Mouse (Mus musculus): Measurements from ENCODE around the gene Ifng. TPM values are rescaled to one million over a fixed set of nuclear protein-coding genes. Genes with fewer than 3 reads are reported as not detected.
"Not testable (repeated sequence)": the region's sequence is repeated elsewhere in the genome, so short reads cannot be mapped to it uniquely, and the experiment has no call there.

Ifng gene
- total and polyA plus RNA-seq, 3 experiments: not detected

- Histone ChIP-seq H3K36me3 (replicated peaks) (no peaks in the 10 kb centered on the region), H3K9me3 (replicated peaks) (peaks cover 25% of the 10 kb centered on the region), H3K4me3 (ENCODE audit: low read depth, low read length) (no peak overlapping the region), H3K27me3 (ENCODE audit: insufficient read depth, low read length) (no peaks in the 10 kb centered on the region), H3K4me1 (ENCODE audit: insufficient read depth, low read depth, low read length) (no peaks in the 10 kb centered on the region)
- no peak for ATAC-seq (ENCODE audit: extremely low read depth, insufficient number of reproducible peaks, low FRiP score, poor library complexity, severe bottlenecking)
- no peak for TF ChIP-seq GATA2 (IDR thresholded peaks at IDR 0.05; ENCODE audit: borderline replicate concordance, low read depth, low read length)
- TF ChIP-seq TAL1 (conservative IDR thresholded peaks at IDR 0.05; ENCODE audit: low read depth, low read length): no peak
- no peak for TF ChIP-seq CTCF (IDR thresholded peaks at IDR 0.05; ENCODE audit: low read depth, low read length)
- TF ChIP-seq POLR2AphosphoS5 (IDR thresholded peaks at IDR 0.05; ENCODE audit: insufficient replicate concordance, low read depth, low read length): no peak
- no peak for TF ChIP-seq GATA1 (IDR thresholded peaks at IDR 0.05; ENCODE audit: borderline replicate concordance, low read length)
- DNase-seq (ENCODE audit: low spot score): no peak
These were observed 10.9 kb downstream of the Ifng start for GRCm38 (mm10) chr10:118451747-118452146.

GRCm38 (mm10) chr10:118458729-118459128 lies 17.9 kb downstream of the Ifng start:
- Histone ChIP-seq H3K36me3 (replicated peaks) (no peaks in the 10 kb centered on the region), H3K27me3 (ENCODE audit: insufficient read depth, low read length) (no peaks in the 10 kb centered on the region), H3K9me3 (replicated peaks) (peaks cover 34% of the 10 kb centered on the region), H3K4me1 (ENCODE audit: insufficient read depth, low read depth, low read length) (no peaks in the 10 kb centered on the region), H3K4me3 (ENCODE audit: low read depth, low read length) (no peak overlapping the region)
- TF ChIP-seq GATA2 (IDR thresholded peaks at IDR 0.05; ENCODE audit: borderline replicate concordance, low read depth, low read length) (no peak), TAL1 (conservative IDR thresholded peaks at IDR 0.05; ENCODE audit: low read depth, low read length) (no peak), CTCF (IDR thresholded peaks at IDR 0.05; ENCODE audit: low read depth, low read length) (no peak), POLR2AphosphoS5 (IDR thresholded peaks at IDR 0.05; ENCODE audit: insufficient replicate concordance, low read depth, low read length) (no peak), GATA1 (IDR thresholded peaks at IDR 0.05; ENCODE audit: borderline replicate concordance, low read length) (no peak)
- DNase-seq (ENCODE audit: low spot score) (no peak), ATAC-seq (ENCODE audit: extremely low read depth, insufficient number of reproducible peaks, low FRiP score, poor library complexity, severe bottlenecking) (no peak)

GRCm38 (mm10) chr10:118461126-118461767 lies 20.4 kb downstream of the Ifng start:
- no peaks in the 10 kb centered on the region for H3K36me3 ChIP-seq (replicated peaks)
- H3K27me3 ChIP-seq (ENCODE audit: insufficient read depth, low read length): no peaks in the 10 kb centered on the region
- TF ChIP-seq POLR2AphosphoS5 (IDR thresholded peaks at IDR 0.05; ENCODE audit: insufficient replicate concordance, low read depth, low read length) (no peak), TAL1 (conservative IDR thresholded peaks at IDR 0.05; ENCODE audit: low read depth, low read length) (no peak), GATA1 (IDR thresholded peaks at IDR 0.05; ENCODE audit: borderline replicate concordance, low read length) (no peak), GATA2 (IDR thresholded peaks at IDR 0.05; ENCODE audit: borderline replicate concordance, low read depth, low read length) (no peak)
- no peak overlapping the region for H3K4me3 ChIP-seq (ENCODE audit: low read depth, low read length)
- no peaks in the 10 kb centered on the region for H3K4me1 ChIP-seq (ENCODE audit: insufficient read depth, low read depth, low read length)
- ATAC-seq (ENCODE audit: extremely low read depth, insufficient number of reproducible peaks, low FRiP score, poor library complexity, severe bottlenecking) (no peak), DNase-seq (ENCODE audit: low spot score) (no peak)
- H3K9me3 ChIP-seq (replicated peaks): peaks cover 31% of the 10 kb centered on the region

- Histone ChIP-seq H3K36me3 (replicated peaks) (no peaks in the 10 kb centered on the region), H3K27me3 (ENCODE audit: insufficient read depth, low read length) (no peaks in the 10 kb centered on the region), H3K9me3 (replicated peaks) (peaks cover 29% of the 10 kb centered on the region), H3K4me1 (ENCODE audit: insufficient read depth, low read depth, low read length) (no peaks in the 10 kb centered on the region), H3K4me3 (ENCODE audit: low read depth, low read length) (no peak overlapping the region)
- DNase-seq (ENCODE audit: low spot score): no peak
- ATAC-seq (ENCODE audit: extremely low read depth, insufficient number of reproducible peaks, low FRiP score, poor library complexity, severe bottlenecking): no peak
- TF ChIP-seq TAL1 (conservative IDR thresholded peaks at IDR 0.05; ENCODE audit: low read depth, low read length) (no peak), CTCF (IDR thresholded peaks at IDR 0.05; ENCODE audit: low read depth, low read length) (no peak), GATA2 (IDR thresholded peaks at IDR 0.05; ENCODE audit: borderline replicate concordance, low read depth, low read length) (no peak), POLR2AphosphoS5 (IDR thresholded peaks at IDR 0.05; ENCODE audit: insufficient replicate concordance, low read depth, low read length) (no peak), GATA1 (IDR thresholded peaks at IDR 0.05; ENCODE audit: borderline replicate concordance, low read length) (no peak)
These were observed 25.6 kb downstream of the Ifng start for GRCm38 (mm10) chr10:118466481-118466880.

GRCm38 (mm10) chr10:118469047-118469446 lies 28.2 kb downstream of the Ifng start:
- ATAC-seq (ENCODE audit: extremely low read depth, insufficient number of reproducible peaks, low FRiP score, poor library complexity, severe bottlenecking): no peak
- Histone ChIP-seq H3K9me3 (replicated peaks) (peaks cover 37% of the 10 kb centered on the region), H3K4me3 (ENCODE audit: low read depth, low read length) (no peak overlapping the region), H3K27me3 (ENCODE audit: insufficient read depth, low read length) (no peaks in the 10 kb centered on the region), H3K36me3 (replicated peaks) (no peaks in the 10 kb centered on the region), H3K4me1 (ENCODE audit: insufficient read depth, low read depth, low read length) (no peaks in the 10 kb centered on the region)
- TF ChIP-seq TAL1 (conservative IDR thresholded peaks at IDR 0.05; ENCODE audit: low read depth, low read length) (no peak), GATA1 (IDR thresholded peaks at IDR 0.05; ENCODE audit: borderline replicate concordance, low read length) (no peak), POLR2AphosphoS5 (IDR thresholded peaks at IDR 0.05; ENCODE audit: insufficient replicate concordance, low read depth, low read length) (no peak), GATA2 (IDR thresholded peaks at IDR 0.05; ENCODE audit: borderline replicate concordance, low read depth, low read length) (no peak), CTCF (IDR thresholded peaks at IDR 0.05; ENCODE audit: low read depth, low read length) (no peak)
- DNase-seq (ENCODE audit: low spot score): no peak

GRCm38 (mm10) chr10:118470296-118470957 lies 29.6 kb downstream of the Ifng start:
- DNase-seq (ENCODE audit: low spot score) (no peak), ATAC-seq (ENCODE audit: extremely low read depth, insufficient number of reproducible peaks, low FRiP score, poor library complexity, severe bottlenecking) (no peak)
- Histone ChIP-seq H3K36me3 (replicated peaks) (no peaks in the 10 kb centered on the region), H3K9me3 (replicated peaks) (peaks cover 29% of the 10 kb centered on the region), H3K4me1 (ENCODE audit: insufficient read depth, low read depth, low read length) (no peaks in the 10 kb centered on the region), H3K4me3 (ENCODE audit: low read depth, low read length) (no peak overlapping the region), H3K27me3 (ENCODE audit: insufficient read depth, low read length) (no peaks in the 10 kb centered on the region)
- TF ChIP-seq GATA2 (IDR thresholded peaks at IDR 0.05; ENCODE audit: borderline replicate concordance, low read depth, low read length) (no peak), POLR2AphosphoS5 (IDR thresholded peaks at IDR 0.05; ENCODE audit: insufficient replicate concordance, low read depth, low read length) (no peak), GATA1 (IDR thresholded peaks at IDR 0.05; ENCODE audit: borderline replicate concordance, low read length) (no peak), TAL1 (conservative IDR thresholded peaks at IDR 0.05; ENCODE audit: low read depth, low read length) (no peak), CTCF (IDR thresholded peaks at IDR 0.05; ENCODE audit: low read depth, low read length) (no peak)

GRCm38 (mm10) chr10:118472846-118473245 lies 32.0 kb downstream of the Ifng start:
- H3K9me3 ChIP-seq (replicated peaks): peaks cover 31% of the 10 kb centered on the region
- H3K27me3 ChIP-seq (ENCODE audit: insufficient read depth, low read length); DNase-seq (ENCODE audit: low spot score); ATAC-seq (ENCODE audit: extremely low read depth, insufficient number of reproducible peaks, low FRiP score, poor library complexity, severe bottlenecking); H3K36me3 ChIP-seq (replicated peaks); H3K4me1 ChIP-seq (ENCODE audit: insufficient read depth, low read depth, low read length); H3K4me3 ChIP-seq (ENCODE audit: low read depth, low read length): not testable (repeated sequence)
